Mouse (Mus musculus): Measurements from ENCODE around the gene Abcg3. TPM values are rescaled to one million over a fixed set of nuclear protein-coding genes. Genes with fewer than 3 reads are reported as not detected.

Gene Abcg3
- polyA plus RNA-seq (2015; fragmentation: Nextera tagmentation; extraction: Ambion mirVana), result 0.25 and 0.41 TPM in 2 replicates

DNA sequence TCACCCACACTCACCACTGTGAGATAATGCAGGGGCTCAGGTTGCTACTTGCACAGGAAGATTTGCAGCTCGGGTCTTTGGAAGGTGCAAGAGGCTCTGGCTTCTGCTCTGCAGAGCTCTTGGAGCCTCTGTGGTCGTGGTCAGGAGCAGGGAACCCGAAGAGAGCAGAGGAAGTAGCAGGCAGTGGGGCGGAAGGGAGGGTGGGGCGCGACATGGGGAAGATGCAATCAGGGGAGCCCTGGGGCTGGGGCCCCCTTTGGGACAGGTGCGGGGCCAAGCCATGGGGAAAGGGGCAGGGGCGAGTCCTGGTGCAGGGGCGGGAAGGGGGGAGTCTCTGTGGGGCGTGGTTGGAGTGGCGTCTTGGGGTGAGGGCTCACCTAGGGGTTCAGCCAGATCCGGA lies at the start of gene Abcg3:
Gene Abcg3 (minus strand): TSS at position 184 of the 400 bp plus-strand sequence.
- Histone ChIP-seq H3K4me1 (ENCODE audit: control insufficient read depth, insufficient read depth, low read length) (no peaks in the 10 kb centered on the region), H3K27ac (ENCODE audit: low read length) (no peak within 1 kb of the TSS), H3K9me3 (replicated peaks; ENCODE audit: control insufficient read depth, low read length, poor library complexity, severe bottlenecking) (no peaks in the 10 kb centered on the region), H3K36me3 (ENCODE audit: control insufficient read depth, insufficient read depth, low read length) (no peaks in the 10 kb centered on the region), H3K4me3 (ENCODE audit: low read depth, low read length) (no peak within 1 kb of the TSS), H3K27me3 (ENCODE audit: control insufficient read depth, insufficient read depth, low read depth, low read length) (no peaks in the 10 kb centered on the region), H3K4me2 (ENCODE audit: low read length) (no peak within 1 kb of the TSS), H3K9ac (ENCODE audit: low read depth, low read length) (no peak within 1 kb of the TSS)
- no peak for ATAC-seq
- 43% methylated on average over 12 of the region's 12 CpGs for WGBS

DNA sequence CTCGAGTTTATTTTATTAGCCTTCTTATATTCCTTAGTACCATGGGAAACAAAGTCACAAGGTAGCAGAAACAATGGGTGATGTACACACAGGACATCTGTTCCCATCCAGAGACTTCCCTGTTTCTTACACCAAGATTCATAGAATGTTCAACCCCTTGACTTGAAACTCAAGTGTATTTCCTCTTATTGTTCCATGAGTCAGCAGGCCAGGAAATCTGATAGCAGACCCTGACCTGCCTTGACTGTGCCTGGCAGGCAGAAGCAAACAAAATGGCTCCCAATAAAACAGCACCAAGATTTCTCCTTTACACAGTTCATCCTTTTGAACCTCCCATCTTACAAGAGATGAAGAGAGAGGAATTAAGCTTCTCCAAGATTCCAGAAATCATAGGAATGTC lies 30.0 kb upstream of the Abcg3 start:
- H3K4me3 ChIP-seq (ENCODE audit: low read depth, low read length), result no peak overlapping the region
- WGBS, result 88% methylated on average over 1 of the region's 1 CpGs
- no peaks in the 10 kb centered on the region for H3K27me3 ChIP-seq (ENCODE audit: control insufficient read depth, insufficient read depth, low read depth, low read length)
- no peaks in the 10 kb centered on the region for H3K9me3 ChIP-seq (replicated peaks; ENCODE audit: control insufficient read depth, low read length, poor library complexity, severe bottlenecking)
- no peak overlapping the region for H3K27ac ChIP-seq (ENCODE audit: low read length)
- ATAC-seq, result no peak
- no peaks in the 10 kb centered on the region for H3K4me1 ChIP-seq (ENCODE audit: control insufficient read depth, insufficient read depth, low read length)
- H3K4me2 ChIP-seq (ENCODE audit: low read length), result no peak overlapping the region
- no peaks in the 10 kb centered on the region for H3K36me3 ChIP-seq (ENCODE audit: control insufficient read depth, insufficient read depth, low read length)
- H3K9ac ChIP-seq (ENCODE audit: low read depth, low read length), result no peak overlapping the region

DNA sequence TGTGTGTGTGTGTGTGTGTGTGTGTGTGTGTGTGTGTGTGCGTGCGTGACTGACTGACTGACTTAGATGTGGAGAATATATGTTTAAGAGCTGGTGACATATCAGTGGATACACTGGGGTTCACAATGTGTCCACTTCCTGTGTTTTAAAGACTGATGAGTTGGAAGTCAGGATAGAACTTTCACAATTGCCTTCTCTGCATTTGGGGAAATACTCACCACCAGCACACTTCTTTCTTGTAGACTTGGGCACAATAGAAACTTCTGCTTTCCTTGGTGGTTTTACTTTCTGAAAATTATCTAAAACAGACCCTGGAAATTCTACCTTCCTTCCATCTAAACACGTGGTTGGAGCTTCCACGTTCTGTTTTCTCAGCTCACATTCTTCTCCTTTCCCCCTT lies 29.1 kb upstream of the Abcg3 start:
- Histone ChIP-seq H3K27me3 (ENCODE audit: control insufficient read depth, insufficient read depth, low read depth, low read length) (no peaks in the 10 kb centered on the region), H3K4me1 (ENCODE audit: control insufficient read depth, insufficient read depth, low read length) (no peaks in the 10 kb centered on the region), H3K27ac (ENCODE audit: low read length) (no peak overlapping the region), H3K4me3 (ENCODE audit: low read depth, low read length) (no peak overlapping the region), H3K36me3 (ENCODE audit: control insufficient read depth, insufficient read depth, low read length) (no peaks in the 10 kb centered on the region), H3K9me3 (replicated peaks; ENCODE audit: control insufficient read depth, low read length, poor library complexity, severe bottlenecking) (no peaks in the 10 kb centered on the region), H3K9ac (ENCODE audit: low read depth, low read length) (no peak overlapping the region), H3K4me2 (ENCODE audit: low read length) (no peak overlapping the region)
- ATAC-seq, result no peak
- 88% methylated on average over 4 of the region's 4 CpGs for WGBS

DNA sequence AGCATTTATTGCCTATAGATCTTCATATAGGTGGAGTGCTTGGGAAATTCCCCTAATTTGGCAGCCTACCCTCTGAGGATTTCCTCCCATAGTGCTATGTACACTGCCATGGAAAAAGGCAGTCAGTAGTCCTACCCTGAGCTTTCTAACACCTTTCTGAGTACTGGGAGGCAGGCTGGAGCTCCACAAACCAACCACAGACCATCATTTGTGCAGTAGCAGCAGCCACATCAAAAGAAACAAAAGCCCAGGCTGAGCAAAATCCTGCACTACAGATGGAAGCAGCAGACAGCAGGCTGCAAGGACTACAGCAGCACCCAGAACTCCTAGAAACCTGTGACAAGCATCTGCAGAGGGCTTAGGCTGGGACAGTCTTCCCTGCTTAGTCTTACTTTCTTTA lies 27.9 kb upstream of the Abcg3 start:
- Histone ChIP-seq H3K36me3 (ENCODE audit: control insufficient read depth, insufficient read depth, low read length) (no peaks in the 10 kb centered on the region), H3K4me3 (ENCODE audit: low read depth, low read length) (no peak overlapping the region), H3K9ac (ENCODE audit: low read depth, low read length) (no peak overlapping the region), H3K27ac (ENCODE audit: low read length) (no peak overlapping the region), H3K27me3 (ENCODE audit: control insufficient read depth, insufficient read depth, low read depth, low read length) (no peaks in the 10 kb centered on the region), H3K4me1 (ENCODE audit: control insufficient read depth, insufficient read depth, low read length) (no peaks in the 10 kb centered on the region), H3K4me2 (ENCODE audit: low read length) (no peak overlapping the region), H3K9me3 (replicated peaks; ENCODE audit: control insufficient read depth, low read length, poor library complexity, severe bottlenecking) (no peaks in the 10 kb centered on the region)
- no peak for ATAC-seq

DNA sequence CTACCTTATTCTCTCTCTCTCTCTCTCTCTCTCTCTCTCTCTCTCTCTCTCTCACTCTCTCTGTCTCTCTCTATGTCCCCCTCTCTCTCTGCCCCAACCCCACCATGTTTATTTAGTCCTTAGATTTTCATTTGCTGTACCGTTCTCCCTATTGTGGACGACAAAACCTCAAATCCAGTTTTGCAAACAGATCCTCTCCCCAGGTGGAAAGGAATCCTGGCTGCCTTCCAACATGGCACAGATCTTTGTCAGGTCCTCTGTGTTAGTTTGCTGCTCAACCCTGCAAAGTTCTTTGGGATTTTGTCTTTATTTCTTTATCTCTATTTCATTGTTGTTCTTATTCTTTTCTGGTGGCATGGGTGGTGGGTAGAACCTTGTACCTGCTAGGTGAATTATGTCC lies 6.9 kb upstream of the Abcg3 start:
- no peak for ATAC-seq
- H3K27ac ChIP-seq (ENCODE audit: low read length), result no peak overlapping the region
- no peaks in the 10 kb centered on the region for H3K4me1 ChIP-seq (ENCODE audit: control insufficient read depth, insufficient read depth, low read length)
- no peak overlapping the region for H3K4me2 ChIP-seq (ENCODE audit: low read length)
- no peaks in the 10 kb centered on the region for H3K27me3 ChIP-seq (ENCODE audit: control insufficient read depth, insufficient read depth, low read depth, low read length)
- no peak overlapping the region for H3K9ac ChIP-seq (ENCODE audit: low read depth, low read length)
- H3K36me3 ChIP-seq (ENCODE audit: control insufficient read depth, insufficient read depth, low read length), result no peaks in the 10 kb centered on the region
- H3K9me3 ChIP-seq (replicated peaks; ENCODE audit: control insufficient read depth, low read length, poor library complexity, severe bottlenecking), result no peaks in the 10 kb centered on the region
- no peak overlapping the region for H3K4me3 ChIP-seq (ENCODE audit: low read depth, low read length)
- 82% methylated on average over 2 of the region's 2 CpGs for WGBS

DNA sequence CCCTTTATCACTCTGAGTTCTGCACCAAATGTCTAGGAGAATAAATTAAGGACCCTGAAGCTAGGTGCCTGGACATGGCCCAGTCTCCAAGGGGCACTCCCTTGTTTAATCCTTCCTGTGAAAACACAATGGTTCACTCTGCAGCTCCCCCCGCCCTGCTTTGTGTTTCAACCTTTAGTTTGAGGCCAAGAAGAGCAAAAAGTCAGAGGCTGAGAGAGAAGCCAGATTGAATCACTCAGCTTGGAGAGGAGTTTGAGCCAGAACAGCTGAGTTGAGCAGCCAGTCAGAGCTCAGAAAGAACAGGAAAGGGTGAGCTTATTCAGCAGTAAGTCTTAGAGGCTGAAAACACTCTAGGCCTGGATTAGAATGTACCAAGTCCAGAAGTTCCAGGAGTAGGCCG lies 5.5 kb upstream of the Abcg3 start:
- no peaks in the 10 kb centered on the region for H3K36me3 ChIP-seq (ENCODE audit: control insufficient read depth, insufficient read depth, low read length)
- H3K27me3 ChIP-seq (ENCODE audit: control insufficient read depth, insufficient read depth, low read depth, low read length), result no peaks in the 10 kb centered on the region
- no peaks in the 10 kb centered on the region for H3K9me3 ChIP-seq (replicated peaks; ENCODE audit: control insufficient read depth, low read length, poor library complexity, severe bottlenecking)
- no peak overlapping the region for H3K4me3 ChIP-seq (ENCODE audit: low read depth, low read length)
- ATAC-seq, result no peak
- no peaks in the 10 kb centered on the region for H3K4me1 ChIP-seq (ENCODE audit: control insufficient read depth, insufficient read depth, low read length)
- no peak overlapping the region for H3K27ac ChIP-seq (ENCODE audit: low read length)
- no peak overlapping the region for H3K4me2 ChIP-seq (ENCODE audit: low read length)
- H3K9ac ChIP-seq (ENCODE audit: low read depth, low read length), result no peak overlapping the region
- 54% methylated on average over 2 of the region's 2 CpGs for WGBS

DNA sequence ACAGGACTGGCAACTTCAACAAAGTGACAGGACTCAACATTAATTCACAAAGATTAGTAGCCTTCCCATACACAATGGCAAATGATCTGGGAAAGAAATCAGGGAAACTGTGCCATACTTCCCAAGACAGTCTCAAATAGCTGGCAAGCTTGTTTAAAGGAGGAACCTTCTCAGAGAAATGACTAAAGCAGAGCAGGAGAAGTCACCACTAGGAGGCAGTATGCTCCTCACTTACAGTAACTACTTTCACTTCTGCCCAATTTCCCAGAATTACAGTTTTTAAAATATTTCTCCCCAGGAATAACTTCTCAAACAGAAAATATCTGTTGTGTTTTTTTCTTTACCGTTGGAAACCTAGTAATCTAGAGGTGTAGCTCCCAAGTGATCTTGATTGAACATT lies 4.2 kb upstream of the Abcg3 start:
- Histone ChIP-seq H3K27ac (ENCODE audit: low read length) (no peak overlapping the region), H3K4me1 (ENCODE audit: control insufficient read depth, insufficient read depth, low read length) (no peaks in the 10 kb centered on the region), H3K4me2 (ENCODE audit: low read length) (no peak overlapping the region), H3K9ac (ENCODE audit: low read depth, low read length) (no peak overlapping the region), H3K27me3 (ENCODE audit: control insufficient read depth, insufficient read depth, low read depth, low read length) (no peaks in the 10 kb centered on the region), H3K4me3 (ENCODE audit: low read depth, low read length) (no peak overlapping the region), H3K9me3 (replicated peaks; ENCODE audit: control insufficient read depth, low read length, poor library complexity, severe bottlenecking) (no peaks in the 10 kb centered on the region), H3K36me3 (ENCODE audit: control insufficient read depth, insufficient read depth, low read length) (no peaks in the 10 kb centered on the region)
- no peak for ATAC-seq
- 60% methylated on average over 1 of the region's 1 CpGs for WGBS

DNA sequence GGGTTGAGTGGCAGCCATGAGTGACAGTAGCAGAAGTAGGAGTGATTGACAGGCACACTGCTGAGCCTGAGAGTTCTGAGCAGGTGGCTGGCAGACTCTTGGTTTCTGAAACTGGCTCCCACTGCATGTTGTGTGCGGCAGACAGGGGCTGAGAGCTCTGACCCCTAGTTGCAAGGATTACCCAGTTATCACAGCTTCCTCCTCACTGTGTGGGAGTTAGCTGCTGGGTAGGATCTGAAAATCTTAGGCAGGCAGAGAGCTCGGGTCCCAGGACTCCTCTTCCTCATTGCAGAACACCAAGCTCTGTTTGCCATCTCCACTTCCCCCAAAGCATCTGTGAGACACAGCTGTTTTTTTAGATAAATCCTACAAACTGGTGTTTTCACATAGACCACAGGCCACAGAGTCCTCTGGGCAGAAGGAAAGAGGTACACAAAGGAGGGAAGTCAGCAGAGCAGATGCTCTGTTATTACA lies 3.4 kb downstream of the Abcg3 start:
- H3K27ac ChIP-seq (ENCODE audit: low read length), result no peak overlapping the region
- no peaks in the 10 kb centered on the region for H3K9me3 ChIP-seq (replicated peaks; ENCODE audit: control insufficient read depth, low read length, poor library complexity, severe bottlenecking)
- no peaks in the 10 kb centered on the region for H3K36me3 ChIP-seq (ENCODE audit: control insufficient read depth, insufficient read depth, low read length)
- H3K4me2 ChIP-seq (ENCODE audit: low read length), result no peak overlapping the region
- no peak for ATAC-seq
- 69% methylated on average over 2 of the region's 2 CpGs for WGBS
- no peaks in the 10 kb centered on the region for H3K27me3 ChIP-seq (ENCODE audit: control insufficient read depth, insufficient read depth, low read depth, low read length)
- no peaks in the 10 kb centered on the region for H3K4me1 ChIP-seq (ENCODE audit: control insufficient read depth, insufficient read depth, low read length)
- H3K4me3 ChIP-seq (ENCODE audit: low read depth, low read length), result no peak overlapping the region
- H3K9ac ChIP-seq (ENCODE audit: low read depth, low read length), result no peak overlapping the region

DNA sequence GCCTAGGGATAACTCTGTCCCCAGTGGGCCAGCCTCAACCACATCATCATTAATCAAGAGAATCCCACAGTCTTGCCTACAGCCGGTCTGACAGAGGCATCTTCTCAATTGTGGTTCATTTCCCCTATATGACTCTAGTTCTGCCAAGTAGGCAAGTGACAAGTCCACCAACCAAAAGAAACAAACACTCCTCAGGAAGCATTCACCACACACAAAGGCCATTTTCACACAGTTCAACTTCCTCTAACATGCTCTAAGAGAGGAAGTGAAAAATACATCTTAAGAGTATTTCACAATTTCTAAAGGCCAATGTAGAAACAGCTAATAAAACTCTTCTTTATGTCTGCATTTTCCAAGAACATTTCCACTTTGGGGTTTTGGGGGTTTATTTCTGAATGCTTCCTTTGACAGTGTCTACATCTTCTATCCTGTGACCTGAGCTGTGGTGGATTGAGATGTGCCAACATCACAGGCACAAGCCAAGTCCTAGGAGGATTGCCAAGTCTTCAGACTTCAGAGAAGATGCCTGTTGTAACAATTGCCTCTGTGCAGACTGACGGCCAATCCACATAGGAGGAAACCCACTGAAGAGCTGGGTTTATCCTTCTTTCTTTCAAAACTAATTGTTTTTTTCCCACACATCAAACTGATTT lies 24.3 kb downstream of the Abcg3 start:
- H3K36me3 ChIP-seq (ENCODE audit: control insufficient read depth, insufficient read depth, low read length), result no peaks in the 10 kb centered on the region
- 84% methylated on average over 2 of the region's 2 CpGs for WGBS
- H3K9me3 ChIP-seq (replicated peaks; ENCODE audit: control insufficient read depth, low read length, poor library complexity, severe bottlenecking), result no peaks in the 10 kb centered on the region; the same call in 1 of the 2 replicates
- H3K27me3 ChIP-seq (ENCODE audit: control insufficient read depth, insufficient read depth, low read depth, low read length), result no peaks in the 10 kb centered on the region
- H3K4me2 ChIP-seq (ENCODE audit: low read length), result no peak overlapping the region
- no peak overlapping the region for H3K9ac ChIP-seq (ENCODE audit: low read depth, low read length)
- ATAC-seq, result no peak
- H3K27ac ChIP-seq (ENCODE audit: low read length), result no peak overlapping the region
- no peak overlapping the region for H3K4me3 ChIP-seq (ENCODE audit: low read depth, low read length)
- no peaks in the 10 kb centered on the region for H3K4me1 ChIP-seq (ENCODE audit: control insufficient read depth, insufficient read depth, low read length)

All from midbrain, embryonic 16.5 days (tissue).